ENCODE assay signal across 12 mouse cellular contexts in genomic region chr9:66917216-66917891, GRCm38 (mm10). TPM values are rescaled to one million over a fixed set of nuclear protein-coding genes. Genes with fewer than 3 reads are reported as not detected.
DNase-seq lines count a peak whose midpoint lies in the region; ATAC-seq and TF ChIP-seq lines count a peak whose summit lies in the region.
"Had no signal": no experiment of that assay in that cellular context is flagged by ENCODE, and none has a peak within 500 bp of the region (broad histone marks: within the 10 kb centered on the region; RNA-seq: fewer than 3 reads in every experiment).

No protein-coding gene starts in this region.

- peaks cover 82% of the 10 kb centered on the region for H3K4me1 ChIP-seq in erythroblast, embryonic 14.5 days (ENCODE audit: control insufficient read depth)
- peaks cover 57% of the 10 kb centered on the region for H3K4me1 ChIP-seq in hindbrain, embryonic 15.5 days (replicated peaks)
- H3K4me1 ChIP-seq in hindbrain, embryonic 10.5 days (replicated peaks): peaks cover 48% of the 10 kb centered on the region
- peaks cover 26% of the 10 kb centered on the region for H3K4me1 ChIP-seq in stomach, embryonic 15.5 days
- no peaks in the 10 kb centered on the region for H3K4me1 ChIP-seq in stomach, postnatal 0 days (replicated peaks; ENCODE audit: control insufficient read depth, insufficient read depth)
- H3K4me1 ChIP-seq in small intestine, adult 2 months (ENCODE audit: control insufficient read depth, insufficient read depth, insufficient read length, low read length): peaks cover 21% of the 10 kb centered on the region; the same call in 1 of the 2 replicates

- no peak overlapping the region for H3K9ac ChIP-seq in hindbrain, embryonic 15.5 days
- no peak overlapping the region for H3K9ac ChIP-seq in stomach, embryonic 15.5 days
- no peak overlapping the region for H3K9ac ChIP-seq in stomach, postnatal 0 days (ENCODE audit: low read length)
- H3K9ac ChIP-seq: embryonic facial prominence, embryonic 13.5 days had no signal

- H3K27me3 ChIP-seq in erythroblast, embryonic 14.5 days (ENCODE audit: control insufficient read depth): no peaks in the 10 kb centered on the region
- no peaks in the 10 kb centered on the region for H3K27me3 ChIP-seq in hindbrain, embryonic 15.5 days
- peaks cover 4% of the 10 kb centered on the region; the same call in 1 of the 2 replicates for H3K27me3 ChIP-seq in hindbrain, embryonic 10.5 days (ENCODE audit: insufficient read depth, poor library complexity, severe bottlenecking)
- H3K27me3 ChIP-seq in stomach, embryonic 15.5 days (replicated peaks): no peaks in the 10 kb centered on the region
- H3K27me3 ChIP-seq in stomach, postnatal 0 days (ENCODE audit: control insufficient read depth, insufficient read depth, low read length): no peaks in the 10 kb centered on the region
- H3K27me3 ChIP-seq in small intestine, adult 2 months (ENCODE audit: control insufficient read depth, insufficient read depth, low read length): no peaks in the 10 kb centered on the region
- H3K27me3 ChIP-seq: embryonic facial prominence, embryonic 13.5 days had no signal

- ATAC-seq in erythroblast, adult 5-6 weeks (replicated peaks; ENCODE audit: low FRiP score, poor library complexity, severe bottlenecking): no peak
- no peak for ATAC-seq in hindbrain, embryonic 15.5 days (ENCODE audit: low FRiP score, low read depth)
- ATAC-seq in stomach, embryonic 15.5 days (ENCODE audit: insufficient read depth, low FRiP score, low read depth): no peak
- no peak for ATAC-seq in stomach, postnatal 0 days (ENCODE audit: low FRiP score, low TSS enrichment)

- WGBS in hindbrain, embryonic 15.5 days: 92% methylated on average over 8 of the region's 8 CpGs
- 89% methylated on average over 8 of the region's 8 CpGs for WGBS in hindbrain, embryonic 10.5 days
- 77% methylated on average over 8 of the region's 8 CpGs for WGBS in stomach, embryonic 15.5 days
- 84% methylated on average over 8 of the region's 8 CpGs for WGBS in stomach, postnatal 0 days
- 83% methylated on average over 8 of the region's 8 CpGs for WGBS in small intestine, adult 2 months

- no peak for DNase-seq in hindbrain, embryonic 10.5 days (ENCODE audit: low spot score)
- no peak for DNase-seq in stomach, postnatal 0 days (ENCODE audit: low spot score)
- DNase-seq in thymus, postnatal 36 days: no peak
- DNase-seq: cerebellum, adult 11-12 months; kidney, adult 2 months; thymus, postnatal 4 days had no signal

- TF ChIP-seq CTCF in stomach, postnatal 0 days (IDR thresholded peaks at IDR 0.05; ENCODE audit: low read depth): no peak
- TF ChIP-seq CTCF in small intestine, adult 2 months (IDR thresholded peaks at IDR 0.05; ENCODE audit: extremely low read depth, insufficient read length, insufficient replicate concordance, low read depth, low read length): no peak

- TF ChIP-seq POLR2A in small intestine, adult 2 months (IDR thresholded peaks at IDR 0.05; ENCODE audit: low read depth, low read length): no peak

- H3K4me3 ChIP-seq in erythroblast, embryonic 14.5 days (replicated peaks): peak overlapping the region; percentile 91
- peak overlapping the region; percentile 87; the same call in 1 of the 2 replicates for H3K4me3 ChIP-seq in hindbrain, embryonic 15.5 days
- no peak overlapping the region for H3K4me3 ChIP-seq in hindbrain, embryonic 10.5 days
- no peak overlapping the region for H3K4me3 ChIP-seq in stomach, embryonic 15.5 days (replicated peaks)
- no peak overlapping the region for H3K4me3 ChIP-seq in stomach, postnatal 0 days (ENCODE audit: low read depth, low read length)
- no peak overlapping the region for H3K4me3 ChIP-seq in small intestine, adult 2 months (ENCODE audit: low read depth, low read length)

- H3K4me2 ChIP-seq in hindbrain, embryonic 15.5 days: peak overlapping the region; percentile 86
- H3K4me2 ChIP-seq in stomach, embryonic 15.5 days: 0 out of 2 replicates have a peak overlapping the region, but pooled peaks have one; percentile 1
- no peak overlapping the region for H3K4me2 ChIP-seq in stomach, postnatal 0 days (replicated peaks; ENCODE audit: low read depth)

- no peak overlapping the region for H3K27ac ChIP-seq in hindbrain, embryonic 15.5 days (replicated peaks)
- H3K27ac ChIP-seq in hindbrain, embryonic 10.5 days: no peak overlapping the region
- no peak overlapping the region for H3K27ac ChIP-seq in stomach, embryonic 15.5 days
- H3K27ac ChIP-seq in stomach, postnatal 0 days (replicated peaks): no peak overlapping the region
- H3K27ac ChIP-seq in small intestine, adult 2 months (ENCODE audit: insufficient read depth, low read depth, low read length): peak overlapping the region; percentile 40
- H3K27ac ChIP-seq: embryonic facial prominence, embryonic 13.5 days had no signal

- no peak for TF ChIP-seq EP300 in stomach, postnatal 0 days (optimal IDR thresholded peaks at IDR 0.05)

- peaks cover 61% of the 10 kb centered on the region for H3K36me3 ChIP-seq in erythroblast, embryonic 14.5 days (ENCODE audit: control insufficient read depth)
- no peaks in the 10 kb centered on the region for H3K36me3 ChIP-seq in hindbrain, embryonic 15.5 days
- H3K36me3 ChIP-seq in hindbrain, embryonic 10.5 days: no peaks in the 10 kb centered on the region
- H3K36me3 ChIP-seq in stomach, embryonic 15.5 days: no peaks in the 10 kb centered on the region
- H3K36me3 ChIP-seq in stomach, postnatal 0 days (ENCODE audit: control insufficient read depth, insufficient read depth, low read length): no peaks in the 10 kb centered on the region
- no peaks in the 10 kb centered on the region for H3K36me3 ChIP-seq in small intestine, adult 2 months (ENCODE audit: control insufficient read depth, insufficient read depth, low read length)
- H3K36me3 ChIP-seq: embryonic facial prominence, embryonic 13.5 days had no signal

- peaks cover 5% of the 10 kb centered on the region for H3K9me3 ChIP-seq in erythroblast, embryonic 14.5 days (ENCODE audit: control insufficient read depth, low read length)
- no peaks in the 10 kb centered on the region for H3K9me3 ChIP-seq in hindbrain, embryonic 15.5 days
- H3K9me3 ChIP-seq in hindbrain, embryonic 10.5 days: no peaks in the 10 kb centered on the region
- H3K9me3 ChIP-seq in stomach, embryonic 15.5 days: no peaks in the 10 kb centered on the region
- H3K9me3 ChIP-seq in stomach, postnatal 0 days (ENCODE audit: control insufficient read depth, low read length): no peaks in the 10 kb centered on the region
- H3K9me3 ChIP-seq: embryonic facial prominence, embryonic 13.5 days had no signal

RNA-seq across cellular contexts. Expression of gene Rab8b, which starts 2.1 kb away (rescaled TPM):
- polyA plus RNA-seq in erythroblast, embryonic 14.5 days (2012): 0.37 and 0.53 TPM in 2 replicates
- 41.3 and 62.1 TPM in 2 replicates for total RNA-seq in erythroblast, adult 5-6 weeks (2015; ENCODE audit: low replicate concordance)
- 99.4 and 106 TPM in 2 replicates for total RNA-seq in erythroblast, adult 5-6 weeks (2017; ENCODE audit: low replicate concordance)
- polyA plus RNA-seq in hindbrain, embryonic 15.5 days (2015; fragmentation: Nextera tagmentation; extraction: Ambion mirVana): 35.9 and 38.4 TPM in 2 replicates
- 24.3 and 27.3 TPM in 2 replicates for polyA plus RNA-seq in hindbrain, embryonic 10.5 days (2016; fragmentation: Nextera tagmentation; extraction: Ambion mirVana)
- polyA plus RNA-seq in stomach, embryonic 15.5 days (2015; fragmentation: Nextera tagmentation; extraction: Ambion mirVana): 24.8 and 25.0 TPM in 2 replicates
- 9.2 and 9.4 TPM in 2 replicates for polyA plus RNA-seq in stomach, postnatal 0 days (2015; fragmentation: Nextera tagmentation; extraction: Ambion mirVana)
- 2.7 and 3.0 TPM in 2 replicates for polyA plus RNA-seq in small intestine, adult 2 months (2012; rRNA removed)

RNA-seq across cellular contexts. Expression of gene Rps27l, which starts 28.5 kb away (rescaled TPM):
- 10.2 and 12.0 TPM in 2 replicates for polyA plus RNA-seq in erythroblast, embryonic 14.5 days (2012)
- total RNA-seq in erythroblast, adult 5-6 weeks (2015; ENCODE audit: low replicate concordance): 102 and 125 TPM in 2 replicates
- total RNA-seq in erythroblast, adult 5-6 weeks (2017; ENCODE audit: low replicate concordance): 23.7 and 43.2 TPM in 2 replicates
- 237 and 266 TPM in 2 replicates for polyA plus RNA-seq in hindbrain, embryonic 15.5 days (2015; fragmentation: Nextera tagmentation; extraction: Ambion mirVana)
- polyA plus RNA-seq in hindbrain, embryonic 10.5 days (2016; fragmentation: Nextera tagmentation; extraction: Ambion mirVana): 708 and 733 TPM in 2 replicates
- 840 and 853 TPM in 2 replicates for polyA plus RNA-seq in stomach, embryonic 15.5 days (2015; fragmentation: Nextera tagmentation; extraction: Ambion mirVana)
- polyA plus RNA-seq in stomach, postnatal 0 days (2015; fragmentation: Nextera tagmentation; extraction: Ambion mirVana): 768 and 843 TPM in 2 replicates
- polyA plus RNA-seq in small intestine, adult 2 months (2012; rRNA removed): 9.6 and 10.2 TPM in 2 replicates

RNA-seq across cellular contexts. Expression of gene Lactb, which starts 57.9 kb away (rescaled TPM):
- polyA plus RNA-seq in erythroblast, embryonic 14.5 days (2012): 0.16 and 0.20 TPM in 2 replicates
- 0.96 and 12.1 TPM in 2 replicates for total RNA-seq in erythroblast, adult 5-6 weeks (2015; ENCODE audit: low replicate concordance)
- 3.2 and 7.2 TPM in 2 replicates for total RNA-seq in erythroblast, adult 5-6 weeks (2017; ENCODE audit: low replicate concordance)
- polyA plus RNA-seq in hindbrain, embryonic 15.5 days (2015; fragmentation: Nextera tagmentation; extraction: Ambion mirVana): 11.9 and 12.4 TPM in 2 replicates
- 8.6 and 9.4 TPM in 2 replicates for polyA plus RNA-seq in hindbrain, embryonic 10.5 days (2016; fragmentation: Nextera tagmentation; extraction: Ambion mirVana)
- polyA plus RNA-seq in stomach, embryonic 15.5 days (2015; fragmentation: Nextera tagmentation; extraction: Ambion mirVana): 9.5 and 10.5 TPM in 2 replicates
- polyA plus RNA-seq in stomach, postnatal 0 days (2015; fragmentation: Nextera tagmentation; extraction: Ambion mirVana): 11.8 and 12.2 TPM in 2 replicates
- polyA plus RNA-seq in small intestine, adult 2 months (2012; rRNA removed): 16.3 and 26.8 TPM in 2 replicates

Comparison
In these comparisons a context has a peak if more than half of its experiments do, and no peak if none do; other contexts are left out.
1. H3K4me3 ChIP-seq: peak in erythroblast, embryonic 14.5 days (single experiment) and hindbrain, embryonic 15.5 days (single experiment); none in hindbrain, embryonic 10.5 days (single experiment), stomach, embryonic 15.5 days (single experiment), stomach, postnatal 0 days (single experiment) and small intestine, adult 2 months (single experiment).
2. RNA of gene Rps27l, which starts 28.5 kb away (polyA plus RNA-seq): 768 to 843 TPM in stomach, postnatal 0 days, 840 to 853 TPM in stomach, embryonic 15.5 days, 708 to 733 TPM in hindbrain, embryonic 10.5 days and 237 to 266 TPM in hindbrain, embryonic 15.5 days; 10.2 to 12.0 TPM in erythroblast, embryonic 14.5 days and 9.6 to 10.2 TPM in small intestine, adult 2 months; every median in the first group is over 10 times any median in the second.